Mouse (Mus musculus) layer of hippocampus, adult 9-10 months (tissue): ENCODE data around the gene Cdk19.
A peak's percentile ranks its signal among the peaks of the same experiment; 100 is the strongest.
"Not testable (repeated sequence)": the region's sequence is repeated elsewhere in the genome, so short reads cannot be mapped to it uniquely, and the experiment has no call there.

Experiments used
- DNase-seq: peaks from one replicate; pipeline ENCODE4 v3.0.0; 2022; ENCODE audit warnings: low spot score

The Cdk19 gene

GRCm38 (mm10) chr10:40339351-40339964 lies at the start of gene Cdk19:
TSS of gene Cdk19 (plus strand) at chr10:40339564.
- DNase-seq: no peak

DNA sequence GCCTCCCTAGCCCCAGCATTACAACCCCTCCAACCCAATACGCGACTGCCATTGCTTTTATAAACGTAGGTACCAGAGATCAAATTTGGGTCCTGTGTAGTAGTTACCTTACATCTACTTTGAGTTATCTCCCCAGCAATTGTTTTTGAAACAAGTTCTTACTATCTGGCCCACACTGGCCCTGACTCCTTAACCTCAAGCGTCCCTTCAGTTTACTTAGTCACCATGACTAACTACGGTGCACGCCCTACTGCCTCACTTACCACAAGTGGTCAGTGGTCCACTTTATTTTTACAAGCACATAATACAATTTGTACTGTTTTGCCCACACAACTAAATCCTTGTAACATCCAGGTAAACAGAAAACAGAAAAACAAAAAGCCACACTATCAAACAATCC lies 46.7 kb upstream of the Cdk19 start:
- DNase-seq: no peak

GRCm38 (mm10) chr10:40300648-40301171 lies 38.7 kb upstream of the Cdk19 start:
- peak; percentile 59 for DNase-seq

GRCm38 (mm10) chr10:40301181-40302075 lies 37.9 kb upstream of the Cdk19 start:
- not testable (repeated sequence) for DNase-seq

DNA sequence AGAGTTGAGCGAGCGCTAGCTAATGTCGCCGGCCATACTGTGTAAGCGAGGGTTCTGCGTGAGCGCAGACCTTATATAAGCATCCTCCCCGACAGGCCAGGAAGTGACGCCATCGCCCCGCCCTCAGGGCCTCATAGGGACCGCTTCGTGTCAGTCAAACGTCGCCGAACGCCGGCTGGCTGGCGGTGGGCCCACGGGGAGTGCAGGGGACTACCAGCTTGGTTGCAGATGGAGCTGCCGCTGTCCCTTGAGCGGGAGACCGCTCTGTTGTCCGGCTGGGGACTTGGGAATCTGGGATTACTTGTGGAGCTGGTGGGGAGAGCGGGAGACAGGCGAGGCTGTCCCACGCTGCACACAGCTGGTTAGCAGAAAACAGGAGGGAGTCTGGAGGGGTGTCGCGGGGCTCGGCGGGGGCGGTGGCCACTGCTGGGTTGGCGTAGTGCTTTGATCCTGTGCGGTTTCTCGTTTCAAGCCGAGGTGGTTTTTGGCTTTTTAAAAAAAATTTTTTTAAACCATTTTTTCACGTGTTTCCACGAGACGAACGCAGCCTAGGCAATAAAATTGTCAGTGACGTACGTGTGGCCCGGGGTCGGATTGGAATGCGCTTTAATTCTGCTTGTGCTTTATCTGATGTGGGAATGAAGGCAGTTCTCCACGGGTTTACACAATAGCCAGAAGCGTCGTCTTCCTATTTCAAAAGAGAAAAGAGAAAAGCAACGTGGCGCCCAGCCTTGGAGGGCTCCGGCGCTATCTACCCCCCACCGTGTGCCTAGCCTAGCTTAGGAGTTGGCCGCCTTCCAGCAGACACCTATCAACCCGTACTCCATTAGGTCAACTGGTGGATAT lies 37.0 kb upstream of the Cdk19 start, which contains the start of gene Amd1:
Gene Amd1, minus strand, starts transcription at position 47 of the 846 bp plus-strand sequence.
- peak; percentile 97 for DNase-seq

GRCm38 (mm10) chr10:40305989-40306388 lies 33.4 kb upstream of the Cdk19 start:
- DNase-seq: no peak

DNA sequence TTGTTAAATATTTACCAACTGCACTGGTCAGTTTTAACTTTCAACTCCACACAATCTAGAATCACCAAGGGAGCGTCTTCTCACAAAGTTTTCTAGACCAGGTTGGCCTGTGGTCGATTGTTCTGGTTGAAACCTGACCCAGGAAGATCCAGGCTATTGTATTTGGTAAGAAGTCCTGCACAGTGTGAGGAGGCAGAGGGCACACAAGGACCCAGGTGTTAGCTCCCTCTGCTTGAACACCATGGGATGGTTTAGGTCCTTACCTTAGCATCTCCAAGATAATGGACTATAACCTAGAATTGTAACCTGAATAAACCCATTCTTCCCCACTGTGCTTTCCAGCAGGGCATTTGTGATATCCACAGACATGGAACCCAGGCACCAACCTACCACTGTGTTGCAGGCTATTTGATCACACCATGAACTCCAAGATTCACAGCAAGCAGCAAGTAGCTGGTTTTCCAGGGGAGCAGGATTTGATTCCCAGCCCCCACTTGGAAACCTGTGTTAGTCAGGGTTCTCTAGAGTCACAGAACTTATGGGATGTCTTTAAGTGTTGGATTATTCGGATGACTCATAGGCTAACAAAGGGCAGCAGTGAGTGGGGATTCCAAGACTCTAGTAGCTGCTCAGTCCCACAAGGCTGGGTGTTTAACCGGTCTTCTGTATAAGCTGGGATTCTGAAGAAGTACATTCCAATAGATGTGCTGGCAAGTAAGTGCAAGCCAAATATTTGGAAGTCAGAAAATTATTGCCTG lies 31.4 kb upstream of the Cdk19 start:
- DNase-seq: no peak

DNA sequence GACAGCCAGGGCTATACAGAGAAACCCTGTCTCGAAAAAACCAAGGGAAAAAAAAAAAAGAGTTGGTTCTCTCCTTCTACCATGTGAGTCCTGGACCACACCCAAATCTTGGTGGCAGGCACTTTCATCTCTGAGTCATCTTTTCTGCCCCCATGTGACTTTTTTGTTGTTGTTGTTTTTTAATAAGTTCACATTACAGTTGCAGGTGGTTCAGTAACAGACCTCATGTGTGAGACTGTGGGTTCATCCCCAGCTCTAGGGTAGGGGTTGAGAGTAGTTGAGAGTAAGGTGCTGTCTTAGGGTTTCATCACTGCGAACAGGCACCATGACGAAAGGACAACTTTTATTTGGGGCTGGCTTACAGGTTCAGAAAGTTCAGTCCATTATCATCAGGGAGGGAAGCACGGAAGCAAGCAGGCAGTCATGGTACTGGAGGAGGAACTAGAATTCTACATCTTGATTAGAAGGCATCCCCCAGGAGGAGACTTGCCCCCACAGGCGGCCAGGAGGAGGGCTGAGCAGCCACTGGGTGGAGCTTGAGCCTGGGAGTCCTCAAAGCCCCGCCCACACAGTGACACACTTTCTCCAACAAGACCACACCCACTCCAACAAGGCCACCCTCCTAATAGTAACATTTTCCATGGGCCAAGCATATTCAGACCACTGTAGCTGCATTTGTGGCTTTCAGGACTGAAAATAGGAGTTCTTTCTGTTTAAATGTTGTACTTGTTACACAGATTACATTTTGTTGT lies 29.3 kb upstream of the Cdk19 start:
- no peak for DNase-seq

GRCm38 (mm10) chr10:40312781-40313180 lies 26.6 kb upstream of the Cdk19 start:
- DNase-seq: no peak

DNA sequence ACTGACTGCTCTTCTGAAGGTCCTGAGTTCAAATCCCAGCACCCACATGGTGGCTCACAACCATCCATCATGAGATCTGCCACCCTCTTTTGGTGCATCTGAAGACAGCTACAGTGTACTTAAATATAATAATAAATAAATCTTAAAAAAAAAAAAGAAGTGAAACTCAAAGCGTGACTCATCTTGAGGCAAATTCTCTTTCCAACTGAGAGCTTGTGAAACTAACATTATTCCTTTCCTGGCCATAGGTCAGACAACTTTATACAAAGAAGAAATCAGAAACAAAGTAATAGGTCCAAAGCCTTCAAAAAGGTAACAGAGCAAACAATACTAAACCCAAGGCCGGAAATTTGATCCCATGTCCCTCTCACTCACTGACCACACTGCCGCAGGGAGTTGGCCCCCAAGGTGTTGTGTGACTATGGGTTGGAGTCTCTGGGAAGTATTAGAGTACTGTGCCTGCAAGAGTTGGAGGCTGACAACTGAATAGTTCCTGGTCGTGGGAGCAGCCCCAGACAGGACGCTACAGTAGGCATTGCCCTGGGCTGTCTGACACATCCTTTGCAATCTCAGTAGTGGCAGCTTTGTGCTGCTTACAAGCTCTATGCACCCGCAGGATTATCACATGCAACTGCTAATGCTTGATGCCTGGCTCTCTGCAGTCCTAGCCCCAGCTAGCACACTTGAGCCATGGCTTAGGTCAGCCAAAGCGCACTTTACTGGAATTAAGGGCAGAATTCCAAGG lies 22.4 kb upstream of the Cdk19 start:
- DNase-seq: no peak

DNA sequence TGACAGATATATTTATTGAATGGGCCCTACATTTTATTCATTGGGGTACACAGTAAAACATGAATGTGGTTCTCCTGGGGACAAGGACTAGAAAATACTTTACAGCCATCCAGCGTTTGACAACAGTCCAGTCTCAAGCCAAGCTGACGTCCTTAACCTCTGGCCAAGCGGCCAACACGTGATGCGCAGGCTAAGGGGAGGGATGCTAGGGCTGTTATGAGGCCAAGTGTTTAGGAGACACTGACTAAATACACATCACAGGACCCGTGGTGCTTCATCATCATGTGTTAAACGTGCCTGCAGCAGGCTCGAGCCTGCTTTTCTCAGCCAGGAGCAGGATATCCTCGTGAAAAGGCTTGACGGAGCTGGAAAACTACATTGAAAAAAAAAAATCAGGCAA lies 19.1 kb upstream of the Cdk19 start:
- DNase-seq: no peak

GRCm38 (mm10) chr10:40328004-40328551 lies 11.3 kb upstream of the Cdk19 start:
- DNase-seq: no peak

- no peak for DNase-seq
Observed at GRCm38 (mm10) chr10:40330262-40330661, 9.1 kb upstream of the Cdk19 start.

DNA sequence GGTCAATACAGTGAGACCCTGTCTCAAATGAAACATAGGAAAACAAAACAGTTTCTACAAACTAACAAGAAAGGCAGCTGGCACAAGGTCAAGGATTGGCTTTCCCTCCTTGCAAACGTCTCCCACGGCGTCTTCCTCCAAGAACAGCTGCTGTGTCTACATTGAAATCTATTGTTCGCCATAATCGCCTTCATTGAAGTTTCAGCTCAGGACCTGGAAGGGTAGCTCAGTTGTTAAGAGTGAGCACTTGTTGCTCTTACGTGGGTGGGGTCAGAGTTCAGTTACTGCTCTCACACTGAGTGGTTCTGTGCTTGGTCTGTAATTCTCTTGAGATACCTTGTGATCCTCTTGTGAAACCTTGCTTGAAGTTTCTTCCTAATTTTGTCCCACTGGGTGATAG lies 6.5 kb upstream of the Cdk19 start:
- DNase-seq: no peak

- DNase-seq: no peak
Observed at GRCm38 (mm10) chr10:40342036-40342435, 2.7 kb downstream of the Cdk19 start.

DNA sequence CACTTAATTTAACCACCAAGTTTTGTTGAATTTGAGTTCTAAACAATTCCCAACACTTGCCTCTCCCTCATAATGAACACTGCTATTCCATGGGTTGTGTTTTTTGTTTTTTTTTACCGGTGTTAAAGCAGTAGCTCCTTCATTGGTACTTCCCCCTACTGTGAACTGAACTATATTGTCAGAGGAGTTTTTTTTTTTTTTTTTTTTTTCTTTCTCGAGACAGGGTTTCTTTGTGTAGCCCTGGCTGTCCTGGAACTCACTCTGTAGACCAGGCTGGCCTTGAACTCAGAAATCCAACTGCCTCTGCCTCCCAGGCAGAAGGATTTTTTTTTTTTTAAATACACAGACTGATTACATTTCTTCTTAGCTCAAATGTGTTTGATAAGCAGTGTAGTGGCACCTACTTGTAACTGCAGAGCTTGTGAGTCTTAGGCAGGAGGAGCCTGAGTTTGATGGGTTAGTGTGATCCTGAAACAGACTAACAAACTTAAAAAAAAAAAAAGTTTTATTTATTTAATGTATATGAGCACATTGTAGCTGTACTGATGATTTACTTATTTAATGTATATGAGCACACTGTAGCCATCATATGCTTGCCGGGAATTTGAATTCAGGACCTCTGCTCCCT lies 7.5 kb downstream of the Cdk19 start:
- no peak for DNase-seq

GRCm38 (mm10) chr10:40347461-40347954 lies 8.1 kb downstream of the Cdk19 start:
- DNase-seq: no peak

DNA sequence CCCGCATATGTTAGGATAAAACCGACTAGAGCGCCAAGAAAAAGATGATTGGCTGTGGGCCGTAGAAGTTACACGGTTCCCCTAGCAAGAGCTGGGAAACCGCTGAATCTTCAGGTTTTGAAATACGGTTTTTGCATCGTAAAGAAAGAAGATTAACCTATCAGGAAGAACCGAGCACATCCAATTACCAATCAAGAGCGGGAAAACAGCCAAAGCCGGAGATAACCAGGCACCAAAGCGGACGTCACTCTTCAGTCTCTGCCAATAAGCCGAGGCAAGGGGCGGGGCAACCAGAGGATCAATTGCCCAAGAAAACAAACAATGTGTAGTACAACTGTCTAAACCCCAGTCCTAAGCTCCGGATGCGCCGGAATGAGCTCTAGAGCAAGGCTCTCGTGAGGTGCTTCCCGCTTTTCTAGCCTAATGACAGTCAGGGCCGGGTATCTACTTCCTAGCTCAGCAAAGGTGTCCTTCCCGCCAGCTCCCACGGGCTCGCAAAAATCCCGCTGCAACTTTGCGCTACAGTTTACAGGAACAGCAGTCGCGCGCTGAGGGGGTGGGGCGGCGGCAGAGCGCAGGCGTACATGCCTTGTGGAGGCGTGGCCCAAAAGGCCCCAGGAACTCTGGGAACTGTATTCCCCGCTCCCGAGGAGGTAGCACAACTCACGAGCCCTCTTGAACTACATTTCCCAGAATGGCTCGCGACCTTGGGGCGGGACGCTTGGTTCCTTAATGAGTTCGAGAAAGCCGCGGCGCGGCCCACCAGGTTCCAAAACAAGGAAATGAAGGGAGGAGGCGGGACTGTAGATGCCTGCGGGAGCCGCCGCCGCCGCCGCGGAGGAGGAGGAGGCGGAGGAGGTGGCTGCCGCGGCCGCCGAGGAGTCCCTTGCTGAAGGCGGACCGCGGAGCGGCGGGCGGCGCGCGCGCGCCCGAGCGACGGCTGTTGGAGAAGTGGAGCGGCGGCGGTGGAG lies 9.5 kb downstream of the Cdk19 start:
- peak; percentile 96 for DNase-seq
